Mouse (Mus musculus): Measurements from ENCODE around the gene Tor1aip1.

The Tor1aip1 gene

GRCm38 (mm10) chr1:156033921-156034320 is 2.4 kb downstream of the Tor1aip1 start:
- no peak for DNase-seq (ENCODE audit: low read depth, low spot score)

GRCm38 (mm10) chr1:156028340-156028975 is 7.8 kb downstream of the Tor1aip1 start:
- no peak for DNase-seq (ENCODE audit: low read depth, low spot score)

- DNase-seq (ENCODE audit: low read depth, low spot score) = no peak
These were observed 8.4 kb downstream of the Tor1aip1 start for GRCm38 (mm10) chr1:156027849-156028248.

- no peak for DNase-seq (ENCODE audit: low read depth, low spot score)
These were observed 11.3 kb downstream of the Tor1aip1 start for GRCm38 (mm10) chr1:156024831-156025503.

GRCm38 (mm10) chr1:156020402-156020801 is 15.9 kb downstream of the Tor1aip1 start:
- DNase-seq (ENCODE audit: low read depth, low spot score) = peak; percentile 23

GRCm38 (mm10) chr1:156019800-156020199 is 16.5 kb downstream of the Tor1aip1 start:
- no peak for DNase-seq (ENCODE audit: low read depth, low spot score)

GRCm38 (mm10) chr1:156009003-156009402 is 27.3 kb downstream of the Tor1aip1 start:
- no peak for DNase-seq (ENCODE audit: low read depth, low spot score)

- DNase-seq (ENCODE audit: low read depth, low spot score) = no peak
These were observed 30.4 kb downstream of the Tor1aip1 start for GRCm38 (mm10) chr1:156005906-156006305.

- DNase-seq (ENCODE audit: low read depth, low spot score) = no peak
These were observed 32.9 kb downstream of the Tor1aip1 start for GRCm38 (mm10) chr1:156003201-156003935.

- no peak for DNase-seq (ENCODE audit: low read depth, low spot score)
These were observed 33.9 kb downstream of the Tor1aip1 start for GRCm38 (mm10) chr1:156002366-156002765.

- no peak for DNase-seq (ENCODE audit: low read depth, low spot score)
These were observed 40.7 kb downstream of the Tor1aip1 start for GRCm38 (mm10) chr1:155995612-155996011.

GRCm38 (mm10) chr1:155994524-155994923 is 41.8 kb downstream of the Tor1aip1 start:
- no peak for DNase-seq (ENCODE audit: low read depth, low spot score)

GRCm38 (mm10) chr1:155990391-155990790 is 45.9 kb downstream of the Tor1aip1 start:
- DNase-seq (ENCODE audit: low read depth, low spot score) = no peak

GRCm38 (mm10) chr1:155989387-155989786 is 46.9 kb downstream of the Tor1aip1 start:
- no peak for DNase-seq (ENCODE audit: low read depth, low spot score)

GRCm38 (mm10) chr1:155987625-155988024 is 48.7 kb downstream of the Tor1aip1 start:
- no peak for DNase-seq (ENCODE audit: low read depth, low spot score)

- DNase-seq (ENCODE audit: low read depth, low spot score) = no peak
These were observed 61.3 kb downstream of the Tor1aip1 start for GRCm38 (mm10) chr1:155974931-155975330.

- peak; percentile 10 for DNase-seq (ENCODE audit: low read depth, low spot score)
These were observed 62.4 kb downstream of the Tor1aip1 start for GRCm38 (mm10) chr1:155973719-155974379.

GRCm38 (mm10) chr1:155973068-155973718 is 63.1 kb downstream of the Tor1aip1 start, which contains the start of gene Cep350:
Cep350 (minus strand) TSS chr1:155973255.
- peak; percentile 98 for DNase-seq (ENCODE audit: low read depth, low spot score)

GRCm38 (mm10) chr1:155972146-155973067 is 63.9 kb downstream of the Tor1aip1 start:
- peak; percentile 34 for DNase-seq (ENCODE audit: low read depth, low spot score)

Data from R1 (cell line).